Mouse (Mus musculus): ENCODE results near the gene Polr2a. TPM values are rescaled to one million over a fixed set of nuclear protein-coding genes. Genes with fewer than 3 reads are reported as not detected.

Gene Polr2a
- total and polyA plus RNA-seq, 3 experiments: 16.6 to 193 (median 73.9) TPM

GRCm38 (mm10) chr11:69684128-69684745, 74.2 kb downstream of the Polr2a start:
- Histone ChIP-seq H3K4me3 (ENCODE audit: control insufficient read depth in 1 of 2, insufficient read depth in 1 of 2, low read depth in 2 of 2, low read length in 2 of 2) (no peak overlapping the region), H3K9me3 (replicated peaks; ENCODE audit: insufficient read depth, low read length) (no peaks in the 10 kb centered on the region), H3K36me3 (ENCODE audit: control insufficient read depth in 1 of 2, insufficient read depth in 2 of 2, low read length in 2 of 2) (peaks cover 4 to 14% of the 10 kb centered on the region in 2 experiments; a peak in 3 of 4 replicates), H3K4me1 (ENCODE audit: control insufficient read depth in 1 of 2, insufficient read depth in 2 of 2, low read length in 2 of 2) (peaks cover 6 to 12% of the 10 kb centered on the region in 2 experiments; a peak in 3 of 4 replicates), H3K27me3 (ENCODE audit: control insufficient read depth in 1 of 2, insufficient read depth in 2 of 2, low read length in 2 of 2) (no peaks in the 10 kb centered on the region), H3K27ac (ENCODE audit: control insufficient read depth, low read depth, low read length) (no peak overlapping the region), H3K79me2 (ENCODE audit: control insufficient read depth, insufficient read depth, low read length, poor library complexity) (peaks cover 22% of the 10 kb centered on the region), H3K9ac (ENCODE audit: control insufficient read depth, low read depth, low read length, poor library complexity, severe bottlenecking) (no peak overlapping the region)
- DNase-seq (ENCODE audit: low read depth, low spot score): no peak
- no peak for TF ChIP-seq NELFE (IDR thresholded peaks at IDR 0.05; ENCODE audit: low read depth, low read length)
- TF ChIP-seq CTCF (IDR thresholded peaks at IDR 0.05 in 2 of 3, conservative IDR thresholded peaks at IDR 0.05 in 1 of 3; ENCODE audit: control insufficient read depth in 1 of 3, insufficient read depth in 1 of 3, low read depth in 2 of 3, low read length in 3 of 3, poor library complexity in 1 of 3, severe bottlenecking in 1 of 3): no peak
- no peak for TF ChIP-seq MYB (IDR thresholded peaks at IDR 0.05; ENCODE audit: low read depth, low read length)
- no peak for TF ChIP-seq KAT2A (conservative IDR thresholded peaks at IDR 0.05; ENCODE audit: low read depth, low read length)
- TF ChIP-seq GATA1 (IDR thresholded peaks at IDR 0.05; ENCODE audit: low read depth, low read length): no peak
- TF ChIP-seq JUND (IDR thresholded peaks at IDR 0.05; ENCODE audit: low read depth, low read length): no peak
- no peak for TF ChIP-seq ZNF384 (IDR thresholded peaks at IDR 0.05; ENCODE audit: low read depth, low read length)
- no peak for TF ChIP-seq ZC3H11A (IDR thresholded peaks at IDR 0.05; ENCODE audit: low read depth, low read length)
- TF ChIP-seq POLR2A (IDR thresholded peaks at IDR 0.05; ENCODE audit: control insufficient read depth in 1 of 2, insufficient read depth in 1 of 2, low read depth in 1 of 2, low read length in 2 of 2, poor library complexity in 1 of 2): no peak
- TF ChIP-seq MAX (IDR thresholded peaks at IDR 0.05; ENCODE audit: low read length): no peak
- no peak for TF ChIP-seq CHD1 (IDR thresholded peaks at IDR 0.05; ENCODE audit: low read depth, low read length)
- TF ChIP-seq HCFC1 (IDR thresholded peaks at IDR 0.05; ENCODE audit: low read depth, low read length): no peak
- no peak for TF ChIP-seq POLR2AphosphoS5 (IDR thresholded peaks at IDR 0.05; ENCODE audit: borderline replicate concordance, low read depth, low read length)
- no peak for TF ChIP-seq ZMIZ1 (IDR thresholded peaks at IDR 0.05; ENCODE audit: low read depth, low read length)
- no peak for TF ChIP-seq SMC3 (IDR thresholded peaks at IDR 0.05; ENCODE audit: low read depth, low read length)
- no peak for TF ChIP-seq USF1 (IDR thresholded peaks at IDR 0.05; ENCODE audit: low read depth, low read length)
- TF ChIP-seq MXI1 (IDR thresholded peaks at IDR 0.05; ENCODE audit: low read depth, low read length): no peak
- no peak for TF ChIP-seq MAZ (IDR thresholded peaks at IDR 0.05; ENCODE audit: low read depth, low read length)

Other genes with a start within 250 kb of the Polr2a start
Only the 30 nearest of the 43 such genes appear.
- 13.4 and 15.1 TPM in 2 replicates for gene Atp1b2, start 152.7 kb downstream of the Polr2a start, total RNA-seq (2012; rRNA removed)
- 100 to 1,000 TPM in 1 of 2 experiments, not detected in 1; 136 TPM for gene Atp1b2, start 152.7 kb downstream of the Polr2a start, polyA plus RNA-seq (2012; ENCODE audit: insufficient read depth in 1 of 2, insufficient read length in 2 of 2, low read depth in 1 of 2, low replicate concordance in 2 of 2, missing spikeins in 1 of 2)
- gene Shbg, start 140.7 kb downstream of the Polr2a start, total RNA-seq (2012; rRNA removed): not detected in 2 replicates
- not detected for gene Shbg, start 140.7 kb downstream of the Polr2a start, polyA plus RNA-seq (2012; ENCODE audit: insufficient read depth in 1 of 2, insufficient read length in 2 of 2, low read depth in 1 of 2, low replicate concordance in 2 of 2, missing spikeins in 1 of 2)
- gene Sat2, start 136.6 kb downstream of the Polr2a start, total RNA-seq (2012; rRNA removed): not detected in 2 replicates
- not detected for gene Sat2, start 136.6 kb downstream of the Polr2a start, polyA plus RNA-seq (2012; ENCODE audit: insufficient read depth in 1 of 2, insufficient read length in 2 of 2, low read depth in 1 of 2, low replicate concordance in 2 of 2, missing spikeins in 1 of 2)
- gene Fxr2, start 125.6 kb downstream of the Polr2a start, total RNA-seq (2012; rRNA removed): 90.2 and 95.1 TPM in 2 replicates
- 10 to 100 TPM in 1 of 2 experiments, not detected in 1; 97.6 TPM for gene Fxr2, start 125.6 kb downstream of the Polr2a start, polyA plus RNA-seq (2012; ENCODE audit: insufficient read depth in 1 of 2, insufficient read length in 2 of 2, low read depth in 1 of 2, low replicate concordance in 2 of 2, missing spikeins in 1 of 2)
- not detected in 2 replicates for gene Sox15, start 103.3 kb downstream of the Polr2a start, total RNA-seq (2012; rRNA removed)
- under 1 TPM in 1 of 2 experiments, not detected in 1; 0.11 TPM for gene Sox15, start 103.3 kb downstream of the Polr2a start, polyA plus RNA-seq (2012; ENCODE audit: insufficient read depth in 1 of 2, insufficient read length in 2 of 2, low read depth in 1 of 2, low replicate concordance in 2 of 2, missing spikeins in 1 of 2)
- 60.9 and 62.1 TPM in 2 replicates for gene Mpdu1, start 96.0 kb downstream of the Polr2a start, total RNA-seq (2012; rRNA removed)
- 100 to 1,000 TPM; 101 to 259 TPM for gene Mpdu1, start 96.0 kb downstream of the Polr2a start, polyA plus RNA-seq (2012; ENCODE audit: insufficient read depth in 1 of 2, insufficient read length in 2 of 2, low read depth in 1 of 2, low replicate concordance in 2 of 2, missing spikeins in 1 of 2)
- 4.1 and 5.3 TPM in 2 replicates for gene Cd68, start 92.5 kb downstream of the Polr2a start, total RNA-seq (2012; rRNA removed)
- 10 to 100 TPM in 1 of 2 experiments, not detected in 1; 19.8 TPM for gene Cd68, start 92.5 kb downstream of the Polr2a start, polyA plus RNA-seq (2012; ENCODE audit: insufficient read depth in 1 of 2, insufficient read length in 2 of 2, low read depth in 1 of 2, low replicate concordance in 2 of 2, missing spikeins in 1 of 2)
- 1,645 and 1,689 TPM in 2 replicates for gene Eif4a1, start 86.2 kb downstream of the Polr2a start, total RNA-seq (2012; rRNA removed)
- gene Eif4a1, start 86.2 kb downstream of the Polr2a start, polyA plus RNA-seq (2012; ENCODE audit: insufficient read depth in 1 of 2, insufficient read length in 2 of 2, low read depth in 1 of 2, low replicate concordance in 2 of 2, missing spikeins in 1 of 2): 100 to 1,000 TPM; 114 to 634 TPM
- 121 and 147 TPM in 2 replicates for gene Senp3, start 76.6 kb downstream of the Polr2a start, total RNA-seq (2012; rRNA removed)
- gene Senp3, start 76.6 kb downstream of the Polr2a start, polyA plus RNA-seq (2012; ENCODE audit: insufficient read depth in 1 of 2, insufficient read length in 2 of 2, low read depth in 1 of 2, low replicate concordance in 2 of 2, missing spikeins in 1 of 2): 100 to 1,000 TPM; 171 to 890 TPM
- 0.19 TPM in 1 of 2 replicates, not detected in the other for gene Tnfsf13, start 72.9 kb downstream of the Polr2a start, total RNA-seq (2012; rRNA removed)
- under 1 TPM in 1 of 2 experiments, not detected in 1; 0.13 TPM for gene Tnfsf13, start 72.9 kb downstream of the Polr2a start, polyA plus RNA-seq (2012; ENCODE audit: insufficient read depth in 1 of 2, insufficient read length in 2 of 2, low read depth in 1 of 2, low replicate concordance in 2 of 2, missing spikeins in 1 of 2)
- gene Tnfsf12, start 62.8 kb downstream of the Polr2a start, total RNA-seq (2012; rRNA removed): not detected in 2 replicates
- under 1 TPM in 1 of 2 experiments, not detected in 1; 0.10 TPM for gene Tnfsf12, start 62.8 kb downstream of the Polr2a start, polyA plus RNA-seq (2012; ENCODE audit: insufficient read depth in 1 of 2, insufficient read length in 2 of 2, low read depth in 1 of 2, low replicate concordance in 2 of 2, missing spikeins in 1 of 2)
- not detected in 2 replicates for gene Tnfsfm13, start 62.5 kb downstream of the Polr2a start, total RNA-seq (2012; rRNA removed)
- not detected for gene Tnfsfm13, start 62.5 kb downstream of the Polr2a start, polyA plus RNA-seq (2012; ENCODE audit: insufficient read depth in 1 of 2, insufficient read length in 2 of 2, low read depth in 1 of 2, low replicate concordance in 2 of 2, missing spikeins in 1 of 2)
- 0.08 TPM in 1 of 2 replicates, not detected in the other for gene Slc35g3, start 3.3 kb upstream of the Polr2a start, total RNA-seq (2012; rRNA removed)
- gene Slc35g3, start 3.3 kb upstream of the Polr2a start, polyA plus RNA-seq (2012; ENCODE audit: insufficient read depth in 1 of 2, insufficient read length in 2 of 2, low read depth in 1 of 2, low replicate concordance in 2 of 2, missing spikeins in 1 of 2): under 1 TPM in 1 of 2 experiments, not detected in 1; 0.22 TPM
- gene Zbtb4, start 7.3 kb upstream of the Polr2a start, total RNA-seq (2012; rRNA removed): 1.4 and 2.4 TPM in 2 replicates
- gene Zbtb4, start 7.3 kb upstream of the Polr2a start, polyA plus RNA-seq (2012; ENCODE audit: insufficient read depth in 1 of 2, insufficient read length in 2 of 2, low read depth in 1 of 2, low replicate concordance in 2 of 2, missing spikeins in 1 of 2): 1 to 10 TPM in 1 of 2 experiments, not detected in 1; 2.7 TPM
- 0.31 and 0.33 TPM in 2 replicates for gene Chrnb1, start 37.3 kb upstream of the Polr2a start, total RNA-seq (2012; rRNA removed)
- gene Chrnb1, start 37.3 kb upstream of the Polr2a start, polyA plus RNA-seq (2012; ENCODE audit: insufficient read depth in 1 of 2, insufficient read length in 2 of 2, low read depth in 1 of 2, low replicate concordance in 2 of 2, missing spikeins in 1 of 2): 1 to 10 TPM in 1 of 2 experiments, not detected in 1; 1.6 TPM
- 4.8 and 5.1 TPM in 2 replicates for gene Fgf11, start 43.2 kb upstream of the Polr2a start, total RNA-seq (2012; rRNA removed)
- 10 to 100 TPM in 1 of 2 experiments, not detected in 1; 26.8 TPM for gene Fgf11, start 43.2 kb upstream of the Polr2a start, polyA plus RNA-seq (2012; ENCODE audit: insufficient read depth in 1 of 2, insufficient read length in 2 of 2, low read depth in 1 of 2, low replicate concordance in 2 of 2, missing spikeins in 1 of 2)
- gene Tmem102, start 47.0 kb upstream of the Polr2a start, total RNA-seq (2012; rRNA removed): 0.29 and 0.31 TPM in 2 replicates
- gene Tmem102, start 47.0 kb upstream of the Polr2a start, polyA plus RNA-seq (2012; ENCODE audit: insufficient read depth in 1 of 2, insufficient read length in 2 of 2, low read depth in 1 of 2, low replicate concordance in 2 of 2, missing spikeins in 1 of 2): 1 to 10 TPM in 1 of 2 experiments, not detected in 1; 2.4 TPM
- 0.04 TPM in 1 of 2 replicates, not detected in the other for gene Gm39566, start 56.7 kb upstream of the Polr2a start, total RNA-seq (2012; rRNA removed)
- not detected for gene Gm39566, start 56.7 kb upstream of the Polr2a start, polyA plus RNA-seq (2012; ENCODE audit: insufficient read depth in 1 of 2, insufficient read length in 2 of 2, low read depth in 1 of 2, low replicate concordance in 2 of 2, missing spikeins in 1 of 2)
- gene Spem2, start 59.8 kb upstream of the Polr2a start, total RNA-seq (2012; rRNA removed): not detected in 2 replicates
- gene Spem2, start 59.8 kb upstream of the Polr2a start, polyA plus RNA-seq (2012; ENCODE audit: insufficient read depth in 1 of 2, insufficient read length in 2 of 2, low read depth in 1 of 2, low replicate concordance in 2 of 2, missing spikeins in 1 of 2): not detected
- gene Spem1, start 63.5 kb upstream of the Polr2a start, total RNA-seq (2012; rRNA removed): 0.19 TPM in 1 of 2 replicates, not detected in the other
- under 1 TPM in 1 of 2 experiments, not detected in 1; 0.15 TPM for gene Spem1, start 63.5 kb upstream of the Polr2a start, polyA plus RNA-seq (2012; ENCODE audit: insufficient read depth in 1 of 2, insufficient read length in 2 of 2, low read depth in 1 of 2, low replicate concordance in 2 of 2, missing spikeins in 1 of 2)
- 20.3 and 20.9 TPM in 2 replicates for gene Nlgn2, start 79.1 kb upstream of the Polr2a start, total RNA-seq (2012; rRNA removed)
- 10 to 100 TPM; 29.8 to 43.3 TPM for gene Nlgn2, start 79.1 kb upstream of the Polr2a start, polyA plus RNA-seq (2012; ENCODE audit: insufficient read depth in 1 of 2, insufficient read length in 2 of 2, low read depth in 1 of 2, low replicate concordance in 2 of 2, missing spikeins in 1 of 2)
- 176 and 190 TPM in 2 replicates for gene Tmem256, start 79.9 kb upstream of the Polr2a start, total RNA-seq (2012; rRNA removed)
- 100 to 1,000 TPM in 1 of 2 experiments, not detected in 1; 181 TPM for gene Tmem256, start 79.9 kb upstream of the Polr2a start, polyA plus RNA-seq (2012; ENCODE audit: insufficient read depth in 1 of 2, insufficient read length in 2 of 2, low read depth in 1 of 2, low replicate concordance in 2 of 2, missing spikeins in 1 of 2)
- 3.8 and 4.6 TPM in 2 replicates for gene Plscr3, start 87.7 kb upstream of the Polr2a start, total RNA-seq (2012; rRNA removed)
- 10 to 100 TPM in 1 of 2 experiments, not detected in 1; 26.0 TPM for gene Plscr3, start 87.7 kb upstream of the Polr2a start, polyA plus RNA-seq (2012; ENCODE audit: insufficient read depth in 1 of 2, insufficient read length in 2 of 2, low read depth in 1 of 2, low replicate concordance in 2 of 2, missing spikeins in 1 of 2)
- 0.13 and 0.35 TPM in 2 replicates for gene Tnk1, start 100.1 kb upstream of the Polr2a start, total RNA-seq (2012; rRNA removed)
- under 1 TPM in 1 of 2 experiments, not detected in 1; 0.25 TPM for gene Tnk1, start 100.1 kb upstream of the Polr2a start, polyA plus RNA-seq (2012; ENCODE audit: insufficient read depth in 1 of 2, insufficient read length in 2 of 2, low read depth in 1 of 2, low replicate concordance in 2 of 2, missing spikeins in 1 of 2)
- not detected in 2 replicates for gene Tmem95, start 119.4 kb upstream of the Polr2a start, total RNA-seq (2012; rRNA removed)
- gene Tmem95, start 119.4 kb upstream of the Polr2a start, polyA plus RNA-seq (2012; ENCODE audit: insufficient read depth in 1 of 2, insufficient read length in 2 of 2, low read depth in 1 of 2, low replicate concordance in 2 of 2, missing spikeins in 1 of 2): not detected
- 0.19 and 0.26 TPM in 2 replicates for gene Kctd11, start 122.8 kb upstream of the Polr2a start, total RNA-seq (2012; rRNA removed)
- under 1 TPM in 1 of 2 experiments, not detected in 1; 0.49 TPM for gene Kctd11, start 122.8 kb upstream of the Polr2a start, polyA plus RNA-seq (2012; ENCODE audit: insufficient read depth in 1 of 2, insufficient read length in 2 of 2, low read depth in 1 of 2, low replicate concordance in 2 of 2, missing spikeins in 1 of 2)
- gene Acap1, start 136.9 kb upstream of the Polr2a start, total RNA-seq (2012; rRNA removed): 20.7 and 33.4 TPM in 2 replicates
- 10 to 100 TPM in 1 of 2 experiments, not detected in 1; 42.2 TPM for gene Acap1, start 136.9 kb upstream of the Polr2a start, polyA plus RNA-seq (2012; ENCODE audit: insufficient read depth in 1 of 2, insufficient read length in 2 of 2, low read depth in 1 of 2, low replicate concordance in 2 of 2, missing spikeins in 1 of 2)
- gene 2810408A11Rik, start 142.3 kb upstream of the Polr2a start, total RNA-seq (2012; rRNA removed): 0.69 and 0.81 TPM in 2 replicates
- gene 2810408A11Rik, start 142.3 kb upstream of the Polr2a start, polyA plus RNA-seq (2012; ENCODE audit: insufficient read depth in 1 of 2, insufficient read length in 2 of 2, low read depth in 1 of 2, low replicate concordance in 2 of 2, missing spikeins in 1 of 2): 1 to 10 TPM in 1 of 2 experiments, not detected in 1; 1.3 TPM
- 47.3 and 58.0 TPM in 2 replicates for gene Neurl4, start 142.4 kb upstream of the Polr2a start, total RNA-seq (2012; rRNA removed)
- gene Neurl4, start 142.4 kb upstream of the Polr2a start, polyA plus RNA-seq (2012; ENCODE audit: insufficient read depth in 1 of 2, insufficient read length in 2 of 2, low read depth in 1 of 2, low replicate concordance in 2 of 2, missing spikeins in 1 of 2): 10 to 100 TPM in 1 of 2 experiments, not detected in 1; 50.9 TPM
- gene Gps2, start 155.3 kb upstream of the Polr2a start, total RNA-seq (2012; rRNA removed): 64.5 and 78.0 TPM in 2 replicates
- 100 to 1,000 TPM in 1 of 2 experiments, not detected in 1; 113 TPM for gene Gps2, start 155.3 kb upstream of the Polr2a start, polyA plus RNA-seq (2012; ENCODE audit: insufficient read depth in 1 of 2, insufficient read length in 2 of 2, low read depth in 1 of 2, low replicate concordance in 2 of 2, missing spikeins in 1 of 2)